10 mouse cellular contexts compared by ENCODE assay signal in the genomic region with DNA sequence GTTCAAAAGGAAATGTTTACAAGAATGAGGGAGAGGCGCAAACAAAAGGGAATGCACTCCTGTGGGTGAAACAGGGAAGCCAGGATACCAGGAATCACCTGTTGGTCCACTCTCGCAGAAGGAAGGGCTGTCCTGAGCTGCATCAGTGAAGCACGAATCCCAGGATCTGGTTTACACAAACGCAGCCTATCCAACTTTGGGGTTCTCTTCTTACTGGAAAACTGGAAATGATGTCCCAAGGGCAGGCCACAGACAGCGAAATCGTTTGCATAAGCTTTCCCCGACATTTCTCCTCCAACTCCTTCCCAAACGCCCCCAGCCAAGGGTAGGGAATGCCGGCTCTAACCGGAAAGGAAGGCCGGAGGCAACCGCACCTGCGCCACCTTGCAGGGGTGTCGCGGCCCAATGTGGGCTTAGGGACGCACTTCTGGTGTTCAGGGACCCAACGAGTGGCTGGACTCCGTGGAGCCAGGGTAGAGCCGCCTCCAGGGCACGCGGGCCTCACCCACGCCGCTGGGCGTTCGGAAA. TPM values are rescaled to one million over a fixed set of nuclear protein-coding genes. Genes with fewer than 3 reads are reported as not detected.
DNase-seq lines count a peak whose midpoint lies in the region; ATAC-seq lines count a peak whose summit lies in the region.
"Had no signal": no experiment of that assay in that cellular context is flagged by ENCODE, and none has a peak within 500 bp of the region (broad histone marks: within the 10 kb centered on the region; RNA-seq: fewer than 3 reads in every experiment).

No protein-coding gene starts in this region.

- WGBS in heart, embryonic 15.5 days, result 10% methylated on average over 25 of the region's 25 CpGs
- WGBS in forebrain, embryonic 15.5 days, result 6% methylated on average over 25 of the region's 25 CpGs
- WGBS in liver, embryonic 16.5 days (ENCODE audit: insufficient replicate concordance), result 13% methylated on average over 25 of the region's 25 CpGs

- no peaks in the 10 kb centered on the region for H3K36me3 ChIP-seq in heart, embryonic 15.5 days
- H3K36me3 ChIP-seq in forebrain, embryonic 15.5 days, result no peaks in the 10 kb centered on the region
- H3K36me3 ChIP-seq in liver, embryonic 16.5 days (ENCODE audit: control insufficient read depth, insufficient read depth), result no peaks in the 10 kb centered on the region

- ATAC-seq in heart, embryonic 15.5 days (replicated peaks; ENCODE audit: insufficient number of reproducible peaks, insufficient read depth, low FRiP score, low read depth), result no peak
- ATAC-seq in forebrain, embryonic 15.5 days (replicated peaks), result no peak
- no peak for ATAC-seq in liver, embryonic 16.5 days (ENCODE audit: low read depth)

- H3K27me3 ChIP-seq in heart, embryonic 15.5 days, result peaks cover 72% of the 10 kb centered on the region
- H3K27me3 ChIP-seq in forebrain, embryonic 15.5 days, result peaks cover 57% of the 10 kb centered on the region
- peaks cover 53% of the 10 kb centered on the region for H3K27me3 ChIP-seq in liver, embryonic 16.5 days (ENCODE audit: control insufficient read depth, insufficient read depth, low read depth, low read length)

- DNase-seq in heart, adult 9 months (ENCODE audit: low spot score in 2 of 2), result no peak
- DNase-seq in MN1 (ENCODE audit: low spot score), result peak; percentile 36
- DNase-seq in adrenal gland, adult 18-20 months (ENCODE audit: low spot score in 2 of 2), result no peak
- no peak for DNase-seq in cerebellum, postnatal 36 days
- DNase-seq in gastrocnemius, postnatal 4 days (ENCODE audit: low spot score in 2 of 2), result no peak

- H3K4me3 ChIP-seq in heart, embryonic 15.5 days, result peak overlapping the region; percentile 50
- H3K4me3 ChIP-seq in forebrain, embryonic 15.5 days, result peak overlapping the region; percentile 36
- peak overlapping the region; percentile 54 for H3K4me3 ChIP-seq in liver, embryonic 16.5 days (ENCODE audit: low read depth, low read length)

- H3K27ac ChIP-seq in heart, embryonic 15.5 days, result no peak overlapping the region
- H3K27ac ChIP-seq in forebrain, embryonic 15.5 days (replicated peaks), result no peak overlapping the region
- H3K27ac ChIP-seq in liver, embryonic 16.5 days (ENCODE audit: low read length), result no peak overlapping the region

- H3K4me2 ChIP-seq in heart, embryonic 15.5 days, result peak overlapping the region; percentile 76
- peak overlapping the region; percentile 57 for H3K4me2 ChIP-seq in forebrain, embryonic 15.5 days (replicated peaks)
- peak overlapping the region; percentile 67 for H3K4me2 ChIP-seq in liver, embryonic 16.5 days (ENCODE audit: low read depth, low read length)

- H3K9me3 ChIP-seq in heart, embryonic 15.5 days (replicated peaks), result no peaks in the 10 kb centered on the region
- H3K9me3 ChIP-seq in forebrain, embryonic 15.5 days, result no peaks in the 10 kb centered on the region
- H3K9me3 ChIP-seq in liver, embryonic 16.5 days (replicated peaks; ENCODE audit: control insufficient read depth, low read length), result no peaks in the 10 kb centered on the region

- H3K4me1 ChIP-seq in heart, embryonic 15.5 days (replicated peaks), result peaks cover 12% of the 10 kb centered on the region
- peaks cover 14% of the 10 kb centered on the region for H3K4me1 ChIP-seq in forebrain, embryonic 15.5 days
- no peaks in the 10 kb centered on the region; the same call in 1 of the 2 replicates for H3K4me1 ChIP-seq in liver, embryonic 16.5 days (ENCODE audit: control insufficient read depth, low read depth, low read length)

- peak overlapping the region; percentile 35; the same call in 1 of the 2 replicates for H3K9ac ChIP-seq in heart, embryonic 15.5 days
- H3K9ac ChIP-seq in forebrain, embryonic 15.5 days (replicated peaks), result no peak overlapping the region
- H3K9ac ChIP-seq in liver, embryonic 16.5 days (ENCODE audit: low read depth, low read length), result no peak overlapping the region

RNA-seq across cellular contexts. Expression of a gene that starts 0.4 kb away (rescaled TPM):
- polyA plus RNA-seq in heart, embryonic 15.5 days (2015; fragmentation: Nextera tagmentation; extraction: Ambion mirVana), result 1.2 and 5.6 TPM in 2 replicates
- 0.31 and 0.56 TPM in 2 replicates for polyA plus RNA-seq in forebrain, embryonic 15.5 days (2015; fragmentation: Nextera tagmentation; extraction: Ambion mirVana)
- 0.29 and 1.1 TPM in 2 replicates for polyA plus RNA-seq in liver, embryonic 16.5 days (2015; fragmentation: Nextera tagmentation; extraction: Ambion mirVana)
- 1 to 10 TPM; 1.6 to 2.1 TPM for total RNA-seq in adrenal gland, adult 18-20 months (2021)
- under 1 TPM in 1 of 2 experiments, not detected in 1; 0.15 TPM for total RNA-seq in gastrocnemius, postnatal 4 days (2021)
- total RNA-seq: CH12.LX had no signal

RNA-seq across cellular contexts. Expression of a gene that starts 7.0 kb away (rescaled TPM):
- polyA plus RNA-seq in heart, embryonic 15.5 days (2015; fragmentation: Nextera tagmentation; extraction: Ambion mirVana), result not detected in 2 replicates
- not detected in 2 replicates for polyA plus RNA-seq in forebrain, embryonic 15.5 days (2015; fragmentation: Nextera tagmentation; extraction: Ambion mirVana)
- not detected in 2 replicates for polyA plus RNA-seq in liver, embryonic 16.5 days (2015; fragmentation: Nextera tagmentation; extraction: Ambion mirVana)
- not detected for total RNA-seq in adrenal gland, adult 18-20 months (2021)
- total RNA-seq in gastrocnemius, postnatal 4 days (2021), result not detected
- total RNA-seq: CH12.LX had no signal
- polyA plus RNA-seq: cortical plate, adult 2 months had no signal

RNA-seq across cellular contexts. Expression of a gene that starts 28.2 kb away (rescaled TPM):
- 12.4 and 12.5 TPM in 2 replicates for polyA plus RNA-seq in heart, embryonic 15.5 days (2015; fragmentation: Nextera tagmentation; extraction: Ambion mirVana)
- polyA plus RNA-seq in forebrain, embryonic 15.5 days (2015; fragmentation: Nextera tagmentation; extraction: Ambion mirVana), result 26.7 and 30.9 TPM in 2 replicates
- 5.9 and 6.6 TPM in 2 replicates for polyA plus RNA-seq in liver, embryonic 16.5 days (2015; fragmentation: Nextera tagmentation; extraction: Ambion mirVana)
- total RNA-seq in adrenal gland, adult 18-20 months (2021), result 10 to 100 TPM; 12.5 to 13.1 TPM
- total RNA-seq in gastrocnemius, postnatal 4 days (2021), result 10 to 100 TPM; 16.7 to 17.2 TPM

RNA-seq across cellular contexts. Expression of a gene that starts 28.3 kb away (rescaled TPM):
- polyA plus RNA-seq in heart, embryonic 15.5 days (2015; fragmentation: Nextera tagmentation; extraction: Ambion mirVana), result 29.7 and 36.3 TPM in 2 replicates
- 64.7 and 66.6 TPM in 2 replicates for polyA plus RNA-seq in forebrain, embryonic 15.5 days (2015; fragmentation: Nextera tagmentation; extraction: Ambion mirVana)
- polyA plus RNA-seq in liver, embryonic 16.5 days (2015; fragmentation: Nextera tagmentation; extraction: Ambion mirVana), result 17.1 and 20.4 TPM in 2 replicates
- total RNA-seq in adrenal gland, adult 18-20 months (2021), result 10 to 100 TPM; 32.0 to 32.4 TPM
- 10 to 100 TPM; 24.6 to 25.9 TPM for total RNA-seq in gastrocnemius, postnatal 4 days (2021)

RNA-seq across cellular contexts. Expression of a gene that starts 34.3 kb away (rescaled TPM):
- 0.44 and 2.2 TPM in 2 replicates for polyA plus RNA-seq in heart, embryonic 15.5 days (2015; fragmentation: Nextera tagmentation; extraction: Ambion mirVana)
- polyA plus RNA-seq in forebrain, embryonic 15.5 days (2015; fragmentation: Nextera tagmentation; extraction: Ambion mirVana), result 19.6 and 24.0 TPM in 2 replicates
- 0.20 TPM in 1 of 2 replicates, not detected in the other for polyA plus RNA-seq in liver, embryonic 16.5 days (2015; fragmentation: Nextera tagmentation; extraction: Ambion mirVana)
- total RNA-seq in adrenal gland, adult 18-20 months (2021), result under 1 TPM; 0.17 to 0.74 TPM
- total RNA-seq in gastrocnemius, postnatal 4 days (2021), result under 1 TPM in 1 of 2 experiments, not detected in 1; 0.16 TPM
